Mouse (Mus musculus): ENCODE measurements around the gene Rap1gap. TPM values are rescaled to one million over a fixed set of nuclear protein-coding genes. Genes with fewer than 3 reads are reported as not detected.

Gene Rap1gap
- polyA plus RNA-seq, 1 experiment = 9.5 TPM

DNA sequence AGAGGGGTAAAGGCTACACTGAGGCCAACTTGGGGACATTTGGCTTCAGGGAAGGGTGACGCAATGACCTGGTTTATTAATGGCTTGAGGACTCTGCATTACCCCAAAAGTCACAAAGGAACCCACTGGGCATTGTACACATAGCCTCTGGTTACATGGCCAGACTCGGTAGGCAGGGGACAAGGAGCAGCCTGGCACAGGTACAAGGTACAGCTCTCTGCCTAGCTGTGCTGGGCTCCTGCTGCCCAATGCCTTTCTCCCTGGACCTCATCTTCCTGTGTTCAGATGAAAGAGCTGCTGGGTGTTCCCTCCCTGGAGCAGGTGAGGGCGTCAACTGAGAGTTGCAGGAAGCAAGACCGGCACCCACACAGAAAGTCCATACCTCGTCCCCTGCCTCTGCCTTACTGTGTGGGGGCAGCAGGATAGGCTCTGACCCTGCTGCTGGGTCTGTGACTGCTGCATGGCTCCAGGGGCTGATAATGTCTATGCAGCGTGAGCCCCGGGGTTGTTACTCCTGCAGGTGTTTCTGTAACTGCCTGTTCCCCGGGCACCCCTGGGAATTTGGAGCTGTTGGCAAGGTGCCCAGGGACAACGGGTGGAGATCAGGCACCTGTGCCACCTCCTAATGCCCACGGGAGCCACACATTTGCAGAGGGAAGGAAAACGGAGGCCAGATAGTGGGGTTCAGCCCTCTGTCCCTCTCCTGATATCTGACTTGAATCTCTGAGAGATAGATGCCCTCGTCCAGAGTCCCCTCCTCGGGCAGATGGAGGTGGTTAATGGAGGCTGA is 7.4 kb downstream of the Rap1gap start:
- H3K4me1 ChIP-seq (ENCODE audit: control insufficient read depth, insufficient read depth, low read length) = no peaks in the 10 kb centered on the region
- no peak overlapping the region for H3K9ac ChIP-seq (ENCODE audit: low read depth, poor library complexity, severe bottlenecking)
- no peak for TF ChIP-seq EP300 (IDR thresholded peaks at IDR 0.05; ENCODE audit: insufficient read depth, low read depth, low read length)
- TF ChIP-seq POLR2A (IDR thresholded peaks at IDR 0.05; ENCODE audit: insufficient read depth, low read length) = no peak
- no peak for TF ChIP-seq CTCF (IDR thresholded peaks at IDR 0.05; ENCODE audit: low read depth, low read length)
- H3K36me3 ChIP-seq (ENCODE audit: control insufficient read depth, insufficient read depth, low read length, poor library complexity, severe bottlenecking) = no peaks in the 10 kb centered on the region
- no peaks in the 10 kb centered on the region for H3K27me3 ChIP-seq (ENCODE audit: control insufficient read depth, insufficient read depth, low read length, poor library complexity, severe bottlenecking)
- H3K4me3 ChIP-seq (ENCODE audit: low read depth, low read length) = no peak overlapping the region
- H3K9me3 ChIP-seq (replicated peaks; ENCODE audit: control insufficient read depth, insufficient read depth, low read length, poor library complexity, severe bottlenecking) = no peaks in the 10 kb centered on the region
- H3K27ac ChIP-seq (ENCODE audit: insufficient read depth, low read length) = no peak overlapping the region

DNA sequence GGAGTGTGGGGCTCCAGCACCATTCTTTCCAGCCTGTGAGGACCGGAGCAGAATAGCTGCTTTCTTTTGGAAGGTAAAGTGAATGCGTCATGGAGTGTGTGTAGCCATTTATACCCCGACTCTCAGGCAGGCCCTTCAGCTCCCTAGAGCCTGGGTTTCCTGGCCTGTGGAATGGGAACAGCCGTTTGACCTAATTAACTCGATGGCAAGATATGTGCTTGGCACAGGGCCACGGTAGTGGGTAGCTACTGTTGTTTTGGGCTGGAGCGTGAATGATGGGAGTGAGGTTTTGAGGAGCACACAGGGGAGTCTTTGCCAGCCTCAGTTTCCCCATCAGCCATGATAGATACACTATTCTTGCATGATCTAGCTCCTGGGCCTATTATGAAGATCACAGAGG is 11.0 kb downstream of the Rap1gap start:
- no peak overlapping the region for H3K27ac ChIP-seq (ENCODE audit: insufficient read depth, low read length)
- TF ChIP-seq POLR2A (IDR thresholded peaks at IDR 0.05; ENCODE audit: insufficient read depth, low read length) (no peak), CTCF (IDR thresholded peaks at IDR 0.05; ENCODE audit: low read depth, low read length) (no peak), EP300 (IDR thresholded peaks at IDR 0.05; ENCODE audit: insufficient read depth, low read depth, low read length) (no peak)
- no peaks in the 10 kb centered on the region for H3K9me3 ChIP-seq (replicated peaks; ENCODE audit: control insufficient read depth, insufficient read depth, low read length, poor library complexity, severe bottlenecking)
- H3K36me3 ChIP-seq (ENCODE audit: control insufficient read depth, insufficient read depth, low read length, poor library complexity, severe bottlenecking) = no peaks in the 10 kb centered on the region
- no peak overlapping the region for H3K4me3 ChIP-seq (ENCODE audit: low read depth, low read length)
- H3K27me3 ChIP-seq (ENCODE audit: control insufficient read depth, insufficient read depth, low read length, poor library complexity, severe bottlenecking) = no peaks in the 10 kb centered on the region
- H3K9ac ChIP-seq (ENCODE audit: low read depth, poor library complexity, severe bottlenecking) = no peak overlapping the region
- H3K4me1 ChIP-seq (ENCODE audit: control insufficient read depth, insufficient read depth, low read length) = no peaks in the 10 kb centered on the region

DNA sequence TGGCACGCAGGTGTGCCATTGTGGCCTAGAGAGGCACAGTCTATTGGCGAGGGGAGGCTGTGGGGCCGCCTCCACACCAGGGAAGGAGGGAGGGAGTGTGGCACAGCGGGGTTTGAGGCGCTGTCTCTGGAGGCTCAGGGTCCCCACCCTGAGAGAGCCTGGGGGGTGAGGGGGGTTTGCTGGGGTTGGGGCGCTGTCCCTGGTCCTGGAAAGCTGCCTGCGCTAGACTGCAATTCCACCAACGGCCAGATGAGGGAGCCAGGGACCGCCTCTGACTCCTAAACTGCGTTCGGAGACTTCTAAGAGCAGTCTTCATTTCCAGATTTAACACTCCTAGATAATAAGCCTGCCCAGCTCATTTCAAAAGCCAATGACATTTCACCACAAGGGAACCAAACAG is 11.5 kb downstream of the Rap1gap start:
- H3K4me3 ChIP-seq (ENCODE audit: low read depth, low read length) = no peak overlapping the region
- no peaks in the 10 kb centered on the region for H3K36me3 ChIP-seq (ENCODE audit: control insufficient read depth, insufficient read depth, low read length, poor library complexity, severe bottlenecking)
- no peaks in the 10 kb centered on the region for H3K9me3 ChIP-seq (replicated peaks; ENCODE audit: control insufficient read depth, insufficient read depth, low read length, poor library complexity, severe bottlenecking)
- H3K4me1 ChIP-seq (ENCODE audit: control insufficient read depth, insufficient read depth, low read length) = no peaks in the 10 kb centered on the region
- no peaks in the 10 kb centered on the region for H3K27me3 ChIP-seq (ENCODE audit: control insufficient read depth, insufficient read depth, low read length, poor library complexity, severe bottlenecking)
- peak; percentile 92 for TF ChIP-seq CTCF (IDR thresholded peaks at IDR 0.05; ENCODE audit: low read depth, low read length)
- no peak for TF ChIP-seq EP300 (IDR thresholded peaks at IDR 0.05; ENCODE audit: insufficient read depth, low read depth, low read length)
- no peak overlapping the region for H3K27ac ChIP-seq (ENCODE audit: insufficient read depth, low read length)
- no peak overlapping the region for H3K9ac ChIP-seq (ENCODE audit: low read depth, poor library complexity, severe bottlenecking)

DNA sequence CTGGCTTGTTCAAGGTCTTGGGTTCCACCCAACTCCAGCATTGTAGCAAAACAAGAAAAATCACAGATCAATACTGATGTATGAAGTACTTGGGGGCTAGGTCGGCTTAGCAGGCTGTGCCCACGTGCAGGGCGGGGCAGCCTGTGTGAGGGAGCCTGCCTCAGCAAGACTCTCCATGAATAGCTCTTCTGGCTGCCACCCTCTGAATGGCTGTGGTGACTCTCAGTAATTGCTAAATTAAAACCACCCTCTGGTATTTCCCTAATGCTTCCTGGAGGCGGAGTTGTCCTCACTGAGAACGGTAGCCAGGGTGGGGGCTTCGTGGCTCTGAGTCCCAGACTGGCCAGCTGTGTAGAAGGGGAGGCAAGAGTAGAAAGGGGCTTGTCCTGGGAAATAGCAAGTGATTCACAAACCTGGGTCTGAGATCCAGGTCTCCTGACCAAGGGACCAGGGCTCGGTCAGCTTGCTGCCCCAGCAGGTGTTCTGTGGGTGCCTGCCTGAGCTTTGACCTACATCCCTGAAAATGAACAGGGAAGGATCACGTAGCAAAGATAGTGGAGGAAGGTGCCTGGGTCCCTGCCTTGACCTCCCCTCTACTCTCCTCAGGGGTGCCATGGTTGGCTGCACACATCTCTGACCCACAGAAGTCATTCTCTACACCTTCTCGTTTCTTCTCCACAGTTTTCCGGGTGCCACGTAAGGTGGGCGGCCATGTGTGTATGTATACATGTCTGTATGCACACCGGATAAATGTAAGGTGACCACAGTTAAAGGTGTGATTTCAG is 12.4 kb downstream of the Rap1gap start:
- no peaks in the 10 kb centered on the region for H3K4me1 ChIP-seq (ENCODE audit: control insufficient read depth, insufficient read depth, low read length)
- TF ChIP-seq EP300 (IDR thresholded peaks at IDR 0.05; ENCODE audit: insufficient read depth, low read depth, low read length) (no peak), CTCF (IDR thresholded peaks at IDR 0.05; ENCODE audit: low read depth, low read length) (no peak), POLR2A (IDR thresholded peaks at IDR 0.05; ENCODE audit: insufficient read depth, low read length) (no peak)
- no peak overlapping the region for H3K4me3 ChIP-seq (ENCODE audit: low read depth, low read length)
- no peaks in the 10 kb centered on the region for H3K36me3 ChIP-seq (ENCODE audit: control insufficient read depth, insufficient read depth, low read length, poor library complexity, severe bottlenecking)
- no peak overlapping the region for H3K9ac ChIP-seq (ENCODE audit: low read depth, poor library complexity, severe bottlenecking)
- H3K27me3 ChIP-seq (ENCODE audit: control insufficient read depth, insufficient read depth, low read length, poor library complexity, severe bottlenecking) = no peaks in the 10 kb centered on the region
- no peak overlapping the region for H3K27ac ChIP-seq (ENCODE audit: insufficient read depth, low read length)
- H3K9me3 ChIP-seq (replicated peaks; ENCODE audit: control insufficient read depth, insufficient read depth, low read length, poor library complexity, severe bottlenecking) = no peaks in the 10 kb centered on the region

DNA sequence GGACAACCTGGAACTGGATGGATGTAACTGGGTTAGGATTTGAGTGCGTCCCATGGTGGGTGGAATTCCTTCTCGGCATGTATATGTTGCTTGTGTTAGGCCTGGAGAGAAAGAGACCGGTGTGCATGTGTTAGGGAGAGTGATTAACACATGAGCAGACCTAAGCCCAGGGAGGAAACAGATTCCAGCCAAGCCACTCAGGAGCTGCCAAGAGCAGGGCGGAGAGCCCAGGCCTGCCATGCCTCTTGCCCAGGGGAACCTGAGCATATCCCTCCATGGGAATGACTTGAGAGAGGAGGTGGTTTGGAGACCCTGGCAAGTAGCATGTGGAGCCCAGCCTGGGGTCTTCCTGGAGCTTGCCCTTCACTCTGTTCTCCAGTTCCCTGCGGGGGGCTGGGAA is 13.4 kb downstream of the Rap1gap start:
- Histone ChIP-seq H3K4me1 (ENCODE audit: control insufficient read depth, insufficient read depth, low read length) (no peaks in the 10 kb centered on the region), H3K36me3 (ENCODE audit: control insufficient read depth, insufficient read depth, low read length, poor library complexity, severe bottlenecking) (no peaks in the 10 kb centered on the region), H3K27ac (ENCODE audit: insufficient read depth, low read length) (no peak overlapping the region), H3K9me3 (replicated peaks; ENCODE audit: control insufficient read depth, insufficient read depth, low read length, poor library complexity, severe bottlenecking) (no peaks in the 10 kb centered on the region), H3K9ac (ENCODE audit: low read depth, poor library complexity, severe bottlenecking) (no peak overlapping the region), H3K27me3 (ENCODE audit: control insufficient read depth, insufficient read depth, low read length, poor library complexity, severe bottlenecking) (no peaks in the 10 kb centered on the region), H3K4me3 (ENCODE audit: low read depth, low read length) (no peak overlapping the region)
- no peak for TF ChIP-seq POLR2A (IDR thresholded peaks at IDR 0.05; ENCODE audit: insufficient read depth, low read length)
- TF ChIP-seq CTCF (IDR thresholded peaks at IDR 0.05; ENCODE audit: low read depth, low read length) = no peak
- TF ChIP-seq EP300 (IDR thresholded peaks at IDR 0.05; ENCODE audit: insufficient read depth, low read depth, low read length) = no peak

DNA sequence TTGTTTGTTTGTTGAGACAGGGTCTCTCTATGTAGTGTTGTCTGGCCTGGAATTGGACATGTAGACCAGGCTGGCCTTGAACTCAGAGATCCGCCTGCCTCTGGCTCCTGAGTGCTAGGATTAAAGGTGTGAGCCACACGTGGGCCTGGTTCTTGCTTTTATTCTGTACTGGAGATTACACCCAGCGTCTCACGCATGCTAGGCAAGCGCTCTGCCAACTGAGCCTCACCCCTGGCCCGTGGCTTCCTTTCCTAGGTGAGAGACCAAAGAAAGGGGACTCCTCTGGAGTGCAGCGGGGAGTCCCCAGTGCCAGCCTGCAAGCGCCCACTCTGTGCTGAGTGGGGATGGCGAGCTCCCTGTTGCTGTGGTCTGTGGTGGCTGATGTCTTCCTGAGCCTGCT is 14.0 kb downstream of the Rap1gap start:
- Histone ChIP-seq H3K4me3 (ENCODE audit: low read depth, low read length) (no peak overlapping the region), H3K9me3 (replicated peaks; ENCODE audit: control insufficient read depth, insufficient read depth, low read length, poor library complexity, severe bottlenecking) (no peaks in the 10 kb centered on the region), H3K27ac (ENCODE audit: insufficient read depth, low read length) (no peak overlapping the region), H3K36me3 (ENCODE audit: control insufficient read depth, insufficient read depth, low read length, poor library complexity, severe bottlenecking) (no peaks in the 10 kb centered on the region), H3K27me3 (ENCODE audit: control insufficient read depth, insufficient read depth, low read length, poor library complexity, severe bottlenecking) (no peaks in the 10 kb centered on the region), H3K4me1 (ENCODE audit: control insufficient read depth, insufficient read depth, low read length) (no peaks in the 10 kb centered on the region), H3K9ac (ENCODE audit: low read depth, poor library complexity, severe bottlenecking) (no peak overlapping the region)
- TF ChIP-seq EP300 (IDR thresholded peaks at IDR 0.05; ENCODE audit: insufficient read depth, low read depth, low read length) = no peak

Measured in ES-Bruce4 (cell line).